Mouse (Mus musculus): ENCODE data around the gene Tnip1.

Tnip1 gene

DNA sequence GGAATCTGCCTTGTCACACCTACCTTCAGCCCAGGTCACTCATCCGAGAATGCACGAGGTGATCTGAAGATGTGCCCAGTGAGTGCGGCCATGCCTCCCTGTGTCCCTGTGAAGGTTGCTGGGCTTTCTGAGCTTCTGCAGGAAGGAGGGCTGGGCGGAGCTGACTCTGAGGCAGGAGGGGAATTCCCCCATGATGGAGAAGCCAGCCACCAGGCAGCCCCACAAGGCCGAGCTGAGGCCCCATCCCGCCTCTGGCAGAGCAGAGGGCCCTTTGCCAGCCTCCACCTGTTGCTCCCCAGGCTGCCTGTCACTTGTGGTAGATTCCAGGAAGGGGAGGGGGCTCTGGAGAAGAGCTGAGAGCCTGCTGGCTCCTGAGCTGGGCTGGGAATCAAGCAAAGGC is at the start of gene Tnip1:
Tnip1 (minus strand) TSS at position 108 of the 400 bp plus-strand sequence.
- CTCF ChIA-PET: interaction anchor here (0.5 kb wide), 1 partner anchor 84 kb away, joined by 3 read pairs; no protein-coding TSS in a partner anchor

DNA sequence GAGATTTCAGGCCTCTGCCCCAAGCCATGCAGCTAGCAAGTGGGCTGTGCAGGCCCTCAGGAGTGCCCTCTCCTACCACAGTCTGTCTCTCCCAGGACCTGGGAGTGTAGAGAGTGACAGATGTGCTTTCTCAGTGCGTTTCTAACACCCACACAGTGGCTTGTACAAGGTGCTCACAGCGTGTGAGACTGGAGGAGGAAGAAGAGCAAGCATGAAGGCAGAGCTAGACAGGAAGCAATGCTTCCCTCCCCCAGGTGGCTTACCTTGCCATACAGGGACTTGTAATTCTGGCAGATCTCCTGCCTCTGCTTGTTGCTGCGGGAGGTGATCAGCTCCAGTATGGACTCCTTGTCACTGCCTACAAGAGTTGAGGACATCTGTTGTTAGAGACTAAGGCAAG is 48.7 kb upstream of the Tnip1 start:
- CTCF ChIA-PET: no interaction called here

DNA sequence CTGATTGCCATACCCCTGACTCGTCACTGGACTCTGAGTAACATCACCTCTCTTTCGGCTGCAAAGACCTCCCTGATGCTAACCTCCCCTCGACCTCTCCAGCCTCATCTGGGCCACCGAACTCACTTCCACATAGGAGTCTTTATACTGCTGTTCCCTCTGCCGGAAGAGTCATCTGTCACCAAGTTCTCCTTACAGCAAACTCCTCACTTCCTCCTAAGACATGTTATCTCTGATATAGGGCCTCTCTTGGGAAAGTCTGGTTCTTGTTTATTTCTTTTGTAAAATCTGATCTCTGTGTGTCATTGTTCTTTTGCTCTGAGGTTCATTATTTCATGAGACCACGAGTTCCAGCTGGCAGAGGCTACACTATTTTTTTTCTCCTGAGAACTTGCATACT is 45.5 kb upstream of the Tnip1 start:
- CTCF ChIA-PET: no interaction called here

DNA sequence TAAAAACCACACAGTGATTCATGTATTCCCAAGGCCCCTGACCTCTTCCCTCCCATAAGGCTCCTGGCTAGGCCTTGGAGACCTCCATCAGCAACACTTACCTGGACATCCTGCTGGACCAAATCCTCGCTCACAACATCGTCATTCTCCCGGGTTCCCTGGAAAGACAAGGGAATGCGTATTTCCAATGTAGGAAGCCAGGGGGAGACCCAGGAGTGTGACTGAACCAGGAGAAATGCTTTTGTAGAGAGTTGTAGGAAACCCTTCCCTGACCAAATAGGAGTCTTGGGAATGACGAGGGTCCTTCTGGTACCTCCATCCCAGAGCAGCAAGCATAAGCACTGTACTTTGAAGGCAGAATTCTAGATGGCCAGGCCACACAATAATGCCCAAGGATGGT is 43.0 kb upstream of the Tnip1 start:
- CTCF ChIA-PET: interaction anchor here (0.6 kb wide), 1 partner anchor 27 kb away, joined by 6 read pairs; no protein-coding TSS in a partner anchor

DNA sequence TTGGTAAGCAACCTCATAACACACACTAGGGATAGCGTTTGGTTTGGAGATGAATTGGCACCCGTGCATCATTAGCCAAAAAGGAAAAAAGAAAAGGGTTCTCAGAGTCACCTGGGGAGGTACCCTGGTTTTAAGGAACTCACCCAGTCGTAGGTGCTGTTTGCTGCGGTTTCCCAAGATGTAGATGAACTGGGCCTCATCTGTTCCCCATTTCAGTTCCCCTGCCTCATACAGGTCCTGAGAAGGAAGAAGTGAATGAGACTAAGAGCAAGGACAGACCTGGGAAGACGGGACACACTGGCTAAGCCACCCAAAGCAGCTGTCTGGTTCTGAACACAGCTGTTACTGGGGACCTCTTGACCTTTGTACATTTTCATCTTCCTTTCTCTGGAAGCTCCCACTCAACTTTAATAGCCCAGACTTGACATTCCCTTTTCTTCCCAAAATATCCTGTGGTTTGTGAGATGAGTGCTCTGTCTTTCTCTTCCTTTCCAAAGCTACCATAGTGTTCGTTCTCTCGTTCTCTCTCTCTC is 42.3 kb upstream of the Tnip1 start:
- CTCF ChIA-PET: interaction anchor here (0.5 kb wide), 1 partner anchor 22 kb away, joined by 3 read pairs; no protein-coding TSS in a partner anchor

DNA sequence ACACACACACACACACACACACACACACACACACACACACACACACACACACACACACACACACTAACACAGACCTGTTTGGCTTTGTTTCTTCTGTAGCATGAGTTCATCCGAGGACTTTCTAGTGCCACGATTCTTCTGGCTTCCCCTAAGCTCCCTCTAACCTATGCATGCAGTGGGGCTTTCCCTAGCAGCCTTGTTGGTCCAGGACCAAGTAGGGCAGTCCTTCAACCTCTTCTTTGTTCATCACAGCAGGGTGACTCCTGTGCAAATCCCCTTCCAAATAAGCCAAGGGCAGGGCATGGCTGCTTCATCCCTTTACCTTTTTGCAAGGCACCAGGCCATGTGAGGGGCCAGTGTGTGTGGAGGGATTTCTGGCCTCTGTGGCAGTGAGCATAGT is 36.0 kb upstream of the Tnip1 start:
- CTCF ChIA-PET: interaction anchor here (0.6 to 1.8 kb wide), 5 partner anchors 12 to 88 kb away, joined by 3 to 17 read pairs (median 4); no protein-coding TSS in a partner anchor

DNA sequence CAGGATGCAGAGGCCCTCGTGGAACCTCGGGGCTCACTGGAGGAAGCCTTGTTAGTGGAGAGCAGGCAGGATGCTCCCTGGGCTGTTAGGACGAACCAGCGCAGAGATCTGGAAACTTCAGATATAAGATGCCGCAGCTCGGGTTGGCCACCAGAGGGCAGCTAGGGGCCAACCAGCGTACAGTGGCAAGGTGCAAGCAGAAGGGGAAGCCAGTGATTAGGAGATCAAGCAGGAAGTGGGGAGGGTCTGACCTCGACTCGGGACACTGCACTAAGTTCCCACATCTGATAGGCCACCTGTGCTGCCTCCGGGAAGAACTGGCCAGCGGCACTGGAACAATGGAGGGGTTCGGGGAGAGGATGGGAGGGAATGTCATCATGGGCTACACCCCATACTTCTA is 35.6 kb upstream of the Tnip1 start:
- CTCF ChIA-PET: interaction anchor here (0.7 to 1.8 kb wide), 3 partner anchors 15 to 89 kb away, joined by 3 to 17 read pairs (median 12); no protein-coding TSS in a partner anchor

DNA sequence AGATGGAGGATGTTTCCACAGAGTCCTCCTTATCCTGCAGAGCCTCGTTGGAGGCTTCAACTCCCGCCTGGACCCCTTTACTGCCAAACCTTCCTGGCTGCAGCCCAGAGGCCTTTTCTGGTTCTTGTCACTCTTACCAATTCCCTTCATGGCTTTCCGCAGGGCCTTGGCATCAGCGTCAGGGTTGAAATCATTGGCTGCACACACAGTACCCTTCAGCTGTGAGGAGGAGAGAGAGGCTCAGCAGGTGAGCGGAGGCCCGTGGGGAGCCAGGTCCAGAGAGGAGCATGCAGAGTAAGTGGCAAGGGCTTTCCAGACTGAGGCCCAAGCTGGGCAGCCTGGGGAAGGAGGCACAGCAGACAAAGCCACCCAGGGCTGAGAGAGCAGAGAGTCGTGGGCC is 33.5 kb upstream of the Tnip1 start:
- CTCF ChIA-PET: interaction anchor here (0.7 kb wide), 2 partner anchors 43 to 228 kb away, joined by 3 to 7 read pairs; no protein-coding TSS in a partner anchor

DNA sequence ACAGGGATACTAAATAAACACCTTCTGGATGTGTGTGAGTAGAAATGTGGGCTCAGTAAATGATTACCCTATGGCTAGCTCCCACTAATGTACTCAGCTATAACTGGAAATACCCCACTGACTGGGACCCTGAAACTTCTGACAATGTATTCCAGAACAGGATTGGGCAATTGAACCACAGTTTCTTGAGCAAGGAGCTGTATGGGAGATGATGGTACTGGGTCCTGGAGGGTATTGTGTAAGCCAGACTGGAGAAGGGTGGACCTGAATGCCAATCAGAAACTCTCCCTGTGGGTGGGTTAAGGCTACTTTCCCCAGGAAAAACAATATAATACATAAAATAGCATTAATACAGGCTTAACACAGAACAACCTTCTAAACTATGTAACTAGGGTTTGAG is 27.2 kb upstream of the Tnip1 start:
- CTCF ChIA-PET: interaction anchor here (0.7 kb wide), 1 partner anchor 168 kb away, joined by 4 read pairs; no protein-coding TSS in a partner anchor

DNA sequence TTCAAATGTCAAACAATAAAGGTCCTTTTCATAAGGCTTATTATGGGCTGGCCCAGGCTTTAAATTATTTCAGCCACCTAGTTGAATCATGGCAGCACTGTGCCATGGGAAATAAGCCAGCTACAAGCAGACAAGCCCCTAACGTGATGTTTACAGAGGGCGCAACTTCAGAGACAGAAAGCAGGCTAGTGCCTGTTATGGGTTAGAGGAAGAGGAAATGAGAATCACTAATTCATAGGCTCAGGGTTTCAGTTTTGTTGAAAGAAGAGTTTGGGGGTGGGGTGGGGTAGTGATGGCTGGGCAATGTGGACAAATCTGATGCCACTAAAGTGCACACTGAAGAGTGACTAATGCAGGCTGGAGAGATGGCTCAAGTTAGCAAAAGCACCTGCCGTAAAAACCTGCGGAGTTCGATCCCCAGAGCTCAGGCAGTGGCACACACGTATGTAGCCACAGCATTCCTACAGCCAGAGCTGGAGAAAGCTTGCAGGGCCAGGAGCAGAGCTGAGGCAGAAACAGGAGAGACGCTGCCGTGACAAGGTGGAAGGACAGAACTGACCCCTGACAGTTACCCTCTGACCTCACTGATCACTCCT is 26.1 kb upstream of the Tnip1 start:
- CTCF ChIA-PET: no interaction called here

DNA sequence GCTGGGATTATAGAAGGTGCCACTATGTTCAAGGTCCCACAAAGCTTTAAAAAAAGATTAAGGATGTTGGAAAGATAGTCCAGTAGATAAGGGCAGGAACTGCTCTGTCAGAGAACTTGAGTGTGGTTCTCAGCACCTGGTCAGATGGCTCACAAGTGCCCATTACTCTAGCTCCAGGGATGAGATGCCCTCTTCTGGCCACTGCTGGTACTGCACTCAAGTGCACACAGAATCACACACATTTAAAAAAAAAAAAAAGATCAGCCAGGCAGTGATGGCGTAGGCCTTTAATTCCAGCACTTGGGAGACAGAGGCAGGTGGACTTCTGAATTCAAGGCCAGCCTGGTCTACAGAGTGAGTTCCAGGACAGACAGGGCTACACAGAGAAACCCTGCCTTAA is 25.3 kb upstream of the Tnip1 start:
- CTCF ChIA-PET: interaction anchor here (0.5 to 1.0 kb wide), 3 partner anchors 53 to 1136 kb away, joined by 3 to 4 read pairs (median 3); no protein-coding TSS in a partner anchor

DNA sequence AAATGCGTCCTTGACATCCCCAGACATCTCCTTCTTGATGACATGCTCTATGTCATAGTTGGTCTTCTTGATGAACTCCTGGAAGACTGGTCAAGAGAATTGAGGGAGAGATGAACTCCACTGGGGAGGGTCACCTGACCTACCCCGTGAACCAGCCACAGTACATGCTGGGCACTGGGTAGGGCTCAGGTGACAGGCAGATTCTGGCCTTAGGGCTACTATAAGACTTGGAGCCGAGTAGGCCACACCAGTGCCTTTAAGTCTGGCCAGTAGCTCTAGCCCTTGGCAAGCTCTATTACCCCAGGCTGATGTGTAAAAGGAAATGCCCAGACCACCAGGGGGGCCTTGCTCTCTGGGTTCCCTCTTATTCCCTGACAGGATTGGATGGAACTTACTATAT is 22.4 kb upstream of the Tnip1 start:
- CTCF ChIA-PET: interaction anchor here (0.6 to 1.6 kb wide), 4 partner anchors 48 to 677 kb away, joined by 3 to 12 read pairs (median 5); no protein-coding TSS in a partner anchor

DNA sequence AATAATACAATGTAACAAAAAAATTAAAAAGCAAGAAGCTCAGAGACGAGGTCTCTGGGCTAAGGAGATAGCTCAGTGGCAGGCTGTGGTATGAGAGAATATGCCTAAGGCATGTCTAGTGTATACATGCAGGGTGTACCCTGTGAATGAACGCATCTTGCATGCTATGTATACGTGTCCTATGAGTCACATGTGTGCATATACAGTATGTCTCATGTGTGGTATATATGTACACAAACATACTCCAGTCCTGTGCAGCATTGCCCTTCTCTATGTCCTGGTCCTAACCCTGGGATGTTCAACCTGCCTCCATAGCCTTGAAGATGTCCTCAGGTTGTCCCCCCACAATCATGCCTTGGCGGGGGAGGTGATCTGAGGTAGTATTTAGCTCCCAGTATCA is 21.9 kb upstream of the Tnip1 start:
- CTCF ChIA-PET: interaction anchor here (0.6 to 1.6 kb wide), 3 partner anchors 51 to 676 kb away, joined by 4 to 12 read pairs (median 7); no protein-coding TSS in a partner anchor

DNA sequence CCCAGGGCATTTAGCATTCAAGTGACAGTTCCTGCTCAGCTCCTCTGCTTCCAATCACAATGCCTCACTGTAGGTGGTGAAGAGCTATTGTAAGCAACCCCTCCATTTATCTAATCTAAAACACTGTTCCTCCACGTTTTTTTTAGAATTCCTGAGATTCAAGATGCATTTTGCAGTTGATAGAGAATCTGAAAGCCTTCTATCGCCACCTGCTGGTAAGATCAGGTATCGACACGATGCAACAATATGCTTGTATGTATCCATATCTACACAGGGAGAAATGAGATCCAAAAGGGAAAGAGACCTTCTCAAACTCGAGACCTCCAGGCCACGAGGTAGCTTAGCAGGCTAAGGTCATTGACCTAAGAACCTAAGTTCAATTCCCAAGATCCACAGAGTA is 21.4 kb upstream of the Tnip1 start:
- CTCF ChIA-PET: interaction anchor here (0.6 to 1.6 kb wide), 5 partner anchors 11 to 104 kb away, joined by 3 to 12 read pairs (median 4); no protein-coding TSS in a partner anchor

DNA sequence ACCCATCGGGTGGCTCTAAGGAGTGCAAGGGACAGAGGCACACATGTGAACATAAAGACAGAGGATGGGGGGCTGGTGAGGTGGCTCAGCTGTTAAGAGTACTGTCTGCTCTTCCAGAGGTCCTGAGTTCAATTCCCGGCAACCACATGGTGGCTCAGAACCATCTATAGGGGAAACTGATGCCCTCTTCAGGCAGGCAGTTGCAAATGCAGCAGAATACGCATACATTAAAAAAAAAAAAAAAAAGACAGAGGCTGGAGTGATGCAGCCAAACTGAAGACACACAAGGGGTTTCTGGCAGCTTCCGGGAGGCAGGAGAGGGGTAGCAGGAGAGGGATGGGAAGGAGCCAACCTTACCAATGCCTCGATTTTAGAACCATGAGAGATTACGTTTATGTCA is 19.8 kb upstream of the Tnip1 start:
- CTCF ChIA-PET: interaction anchor here (0.6 to 0.7 kb wide), 2 partner anchors 23 to 96 kb away, joined by 7 to 19 read pairs; no protein-coding TSS in a partner anchor

DNA sequence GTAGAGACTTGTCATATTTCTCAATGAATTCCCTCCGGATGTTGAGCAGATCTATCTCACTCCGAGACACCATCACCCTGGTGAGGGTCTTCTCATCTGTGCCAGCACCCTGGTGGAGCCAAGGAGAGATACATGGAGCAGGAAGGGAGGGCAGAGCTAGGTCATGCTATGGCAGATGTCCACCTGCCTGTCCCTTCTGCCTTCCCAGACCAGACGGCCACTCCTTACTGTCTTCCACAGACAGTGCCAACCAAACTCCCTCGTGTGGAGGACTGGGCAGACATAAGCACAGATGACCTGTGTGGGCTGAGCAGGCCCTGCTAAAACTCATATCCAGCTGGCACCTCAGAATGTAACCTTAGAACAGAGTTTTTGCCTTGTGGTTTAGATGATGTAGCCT is 18.9 kb upstream of the Tnip1 start:
- CTCF ChIA-PET: no interaction called here

DNA sequence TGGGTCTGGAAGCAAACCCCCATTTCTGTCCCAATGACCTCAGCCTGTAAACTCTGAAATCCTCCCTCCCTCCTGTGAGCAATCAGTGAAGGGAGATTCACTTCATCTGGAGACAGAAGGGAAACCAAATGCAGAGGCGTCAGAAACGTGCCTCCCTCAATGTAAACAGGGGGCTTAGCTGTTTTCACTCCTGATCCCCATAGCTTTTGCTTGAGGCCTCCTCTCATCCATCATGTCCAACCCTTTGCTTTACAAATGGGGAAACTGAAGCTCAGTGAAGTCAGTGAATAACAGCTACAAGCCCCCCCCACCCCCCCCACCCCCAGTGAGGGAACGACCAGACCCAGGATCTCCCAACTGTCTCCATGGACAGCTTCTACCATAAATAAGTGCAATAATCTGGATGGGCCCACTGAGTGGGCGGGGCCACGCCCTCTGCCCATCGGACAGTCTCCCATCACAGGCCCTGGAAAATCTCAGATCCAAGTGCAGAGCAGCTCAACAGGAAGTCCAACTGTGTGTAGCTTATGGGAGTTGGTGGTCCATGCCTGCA is 14.7 kb upstream of the Tnip1 start:
- CTCF ChIA-PET: interaction anchor here (0.6 kb wide), 1 partner anchor 12 kb away, joined by 10 read pairs; no protein-coding TSS in a partner anchor

DNA sequence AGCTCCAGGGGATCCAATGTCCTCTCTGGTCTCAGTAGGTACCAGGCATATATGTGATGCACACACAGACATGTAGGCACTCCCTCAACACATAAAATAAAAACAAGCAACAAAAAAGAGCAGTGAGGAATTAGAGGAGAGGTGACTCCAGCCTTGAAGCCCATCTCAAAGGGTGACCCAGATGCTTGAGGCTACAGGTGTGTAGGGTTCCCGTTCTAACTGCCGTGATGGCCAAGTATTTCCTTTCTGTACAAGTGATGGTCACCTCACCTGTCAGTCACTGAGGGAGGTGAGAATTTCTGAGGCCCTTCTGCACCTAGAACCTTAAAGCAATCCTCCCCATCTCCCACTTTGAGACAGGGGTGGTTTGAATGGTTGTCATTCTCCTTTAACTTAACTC is 13.6 kb upstream of the Tnip1 start:
- CTCF ChIA-PET: interaction anchor here (0.8 kb wide), 1 partner anchor 46 kb away, joined by 3 read pairs; no protein-coding TSS in a partner anchor

DNA sequence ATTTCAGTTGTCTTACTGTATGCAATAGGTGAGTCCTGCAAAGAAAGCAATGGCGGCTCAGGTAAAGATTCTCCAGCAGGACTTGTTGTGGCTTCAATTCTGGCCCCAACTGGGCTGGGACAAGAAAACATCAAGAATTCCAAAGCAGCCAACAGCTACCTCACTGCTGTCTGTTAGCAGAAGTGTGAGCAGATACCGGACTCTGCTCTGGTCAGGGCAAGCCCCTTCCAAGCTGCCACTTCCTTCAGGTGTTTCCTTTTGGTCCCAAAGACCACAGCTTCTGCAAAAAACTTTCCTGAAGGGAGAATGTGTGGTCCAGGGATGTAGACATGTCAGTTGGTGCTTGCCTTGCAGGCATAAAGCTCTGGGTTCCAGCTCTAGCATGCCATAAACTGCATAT is 13.0 kb upstream of the Tnip1 start:
- CTCF ChIA-PET: interaction anchor here (0.8 kb wide), 1 partner anchor 46 kb away, joined by 3 read pairs; no protein-coding TSS in a partner anchor

DNA sequence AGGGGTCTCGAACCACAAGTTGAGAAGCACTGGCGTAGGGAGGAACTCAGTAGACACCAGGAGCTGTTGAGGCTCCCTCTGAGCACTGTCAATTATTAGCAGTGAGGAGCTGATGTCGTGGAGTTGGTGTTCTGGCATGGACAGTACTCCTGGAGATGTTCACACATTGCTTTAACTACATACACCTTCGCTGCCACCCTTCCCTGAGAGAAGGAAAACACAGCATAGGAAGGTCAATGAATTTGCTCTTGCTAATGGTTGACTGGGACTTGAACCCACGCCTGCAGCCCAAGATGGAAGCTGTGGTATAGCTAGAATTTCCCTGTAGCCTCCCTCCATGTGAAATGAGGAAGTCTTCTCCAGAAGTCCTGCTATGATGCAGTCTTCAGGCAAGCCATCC is 12.6 kb upstream of the Tnip1 start:
- CTCF ChIA-PET: interaction anchor here (0.8 kb wide), 1 partner anchor 45 kb away, joined by 3 read pairs; no protein-coding TSS in a partner anchor

DNA sequence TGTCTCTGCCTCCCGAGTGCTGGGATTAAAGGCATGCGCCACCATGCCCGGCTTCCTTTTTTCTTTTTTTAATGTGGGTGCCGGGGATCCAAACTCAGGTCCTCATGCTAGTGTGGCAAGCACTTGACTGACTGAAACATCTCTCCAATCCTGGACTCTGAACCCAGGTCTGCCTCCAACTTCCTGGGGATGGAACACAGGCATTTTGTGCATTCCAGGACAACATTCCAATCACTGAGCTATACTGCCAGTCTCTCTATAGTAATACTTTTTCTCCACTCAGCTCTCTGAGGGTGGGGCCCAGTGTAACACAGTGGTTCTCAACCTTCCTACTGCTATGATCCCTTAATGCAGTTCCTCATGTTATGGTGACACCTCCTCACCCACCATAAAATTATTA is 11.9 kb upstream of the Tnip1 start:
- CTCF ChIA-PET: no interaction called here

DNA sequence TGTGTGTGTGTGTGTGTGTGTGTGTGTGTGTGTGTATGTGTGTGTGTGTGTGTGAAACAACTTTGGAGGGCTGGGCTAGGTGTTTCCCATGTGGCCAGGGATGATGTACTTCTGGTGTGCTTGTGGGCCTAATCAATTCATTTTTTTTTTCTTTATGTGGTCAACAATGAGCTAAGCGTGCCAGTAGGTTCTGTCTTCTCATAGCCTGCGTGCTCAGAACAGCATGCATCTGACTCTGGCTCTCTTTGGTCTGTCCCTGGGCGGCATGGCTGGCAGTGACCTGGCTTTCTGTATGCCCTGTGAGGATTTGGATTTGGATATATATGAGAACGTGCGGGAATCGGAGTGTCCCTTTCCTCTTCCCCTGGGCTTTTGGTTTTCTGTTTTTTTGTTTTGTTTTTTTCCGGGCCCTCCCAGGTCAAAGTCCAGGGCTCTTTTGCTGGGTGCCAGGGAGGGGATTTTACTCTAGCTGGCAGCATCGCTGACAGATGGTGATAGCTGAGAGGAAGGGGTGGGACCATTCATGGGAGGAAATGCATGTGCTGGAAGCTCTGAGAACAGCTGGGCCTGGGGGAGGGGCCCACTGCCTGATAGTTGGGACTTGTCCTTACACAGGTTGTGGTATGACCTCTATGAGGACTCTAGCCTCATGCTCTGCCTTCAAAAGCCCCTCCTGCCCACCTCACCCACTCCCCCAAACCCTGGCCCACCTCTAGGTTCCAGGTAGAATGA is 10.9 kb upstream of the Tnip1 start:
- CTCF ChIA-PET: interaction anchor here (0.6 to 0.7 kb wide), 2 partner anchors 18 to 183 kb away, joined by 4 to 6 read pairs; no protein-coding TSS in a partner anchor

Data from spleen, embryonic (tissue).